Mouse (Mus musculus): Measurements from ENCODE around the gene Olfr922.

Gene Olfr922

GRCm38 (mm10) chr9:38814314-38814713 is at the start of gene Olfr922:
TSS of gene Olfr922 (plus strand) at chr9:38814614.
- no peak for DNase-seq

GRCm38 (mm10) chr9:38772768-38773167 is 41.6 kb upstream of the Olfr922 start, which contains the start of gene Olfr921:
TSS of gene Olfr921 (plus strand) at chr9:38773068.
- DNase-seq = no peak

GRCm38 (mm10) chr9:38792689-38793088 is 21.7 kb upstream of the Olfr922 start:
- no peak for DNase-seq

DNA sequence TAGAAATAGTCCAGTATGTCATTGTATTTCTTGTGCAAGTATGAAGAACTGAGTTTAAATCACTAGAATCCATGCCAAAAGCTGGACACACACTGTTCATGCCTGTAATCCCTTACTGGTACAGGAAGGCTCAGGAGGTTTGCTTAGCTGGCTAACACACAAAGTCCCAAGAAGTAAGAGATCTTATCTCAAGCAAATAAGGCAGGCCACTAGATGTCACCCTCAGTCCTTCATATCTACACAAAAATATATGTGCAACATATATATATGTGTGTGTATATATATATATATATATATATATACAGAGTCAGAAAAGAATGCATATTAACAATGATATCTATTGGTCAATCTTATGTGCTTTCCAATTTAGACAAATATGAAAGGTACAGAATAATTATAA is 8.7 kb upstream of the Olfr922 start:
- DNase-seq = no peak

DNA sequence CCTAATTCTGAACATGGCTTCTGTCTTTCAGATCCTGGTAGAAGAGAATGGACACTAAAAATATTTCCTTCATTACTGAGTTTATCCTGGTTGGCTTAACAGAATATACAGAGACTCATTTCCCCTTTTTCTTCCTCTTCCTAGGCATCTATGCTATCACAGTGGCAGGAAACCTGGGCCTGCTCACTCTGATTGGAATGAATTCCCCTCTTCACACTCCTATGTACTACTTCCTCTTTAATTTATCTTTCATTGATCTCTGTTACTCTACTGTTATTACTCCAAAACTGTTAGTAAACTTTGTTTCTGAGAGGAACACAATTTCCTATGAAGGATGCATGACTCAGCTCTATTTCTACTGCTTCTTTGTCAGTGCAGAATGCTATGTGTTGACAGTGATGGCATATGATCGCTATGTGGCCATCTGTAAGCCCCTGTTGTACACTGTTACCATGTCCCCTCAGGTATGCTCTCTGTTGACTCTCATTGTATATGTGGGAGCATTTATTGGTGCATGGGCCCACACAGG is 1.1 kb downstream of the Olfr922 start:
- DNase-seq = no peak

- no peak for DNase-seq
These were observed 11.8 kb downstream of the Olfr922 start, which contains the start of gene Olfr923 for GRCm38 (mm10) chr9:38826245-38826644. TSS of gene Olfr923 (plus strand) at chr9:38826545.

DNA sequence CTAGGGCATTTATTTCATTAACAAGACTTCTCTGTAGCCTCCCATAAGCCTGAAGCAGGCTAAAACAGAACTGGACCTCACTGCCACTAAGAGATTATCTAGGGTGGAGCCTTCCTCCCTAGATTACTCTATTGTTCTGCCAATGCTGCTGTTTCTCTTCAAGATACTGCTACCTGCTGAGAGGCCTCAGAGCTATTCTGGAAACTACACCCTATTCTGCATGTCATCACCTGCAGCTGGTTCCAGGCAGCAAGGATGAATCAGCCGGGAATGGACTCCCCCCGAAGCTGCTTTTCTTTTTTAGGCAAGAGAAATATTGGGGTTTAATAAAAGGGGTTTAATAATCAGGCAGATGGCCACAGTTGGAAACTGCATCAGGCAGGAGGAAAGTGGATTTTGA is 18.6 kb downstream of the Olfr922 start:
- DNase-seq = no peak

- no peak for DNase-seq
These were observed 29.7 kb downstream of the Olfr922 start, which contains the start of gene Olfr924 for GRCm38 (mm10) chr9:38844149-38844548. TSS of gene Olfr924 (plus strand) at chr9:38844449.

DNA sequence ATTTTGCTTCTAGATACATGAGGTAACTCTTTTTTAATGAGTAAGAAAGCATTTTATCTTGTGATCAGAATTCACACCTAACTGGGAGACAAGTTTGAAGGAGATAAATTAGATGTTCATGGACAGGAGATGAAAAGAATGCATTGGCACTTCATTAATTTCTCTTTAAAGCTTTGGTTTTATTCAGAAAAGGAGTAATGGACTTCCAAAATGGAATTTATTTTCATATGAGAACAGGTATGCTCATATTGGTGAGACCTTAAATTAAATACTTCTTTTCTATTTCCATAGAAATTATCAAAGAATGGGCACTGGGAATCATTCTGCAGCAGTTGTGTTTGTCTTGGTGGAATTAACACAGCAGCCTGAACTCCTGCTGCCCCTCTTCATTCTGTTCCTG is 40.3 kb downstream of the Olfr922 start, which contains the start of gene Olfr26:
TSS of gene Olfr26 (plus strand) at position 301 of the 400 bp plus-strand sequence.
- DNase-seq = no peak

Data from thymus, postnatal 14 days (tissue).